Mouse (Mus musculus) CD4-positive, CD25-positive, alpha-beta regulatory T cell (primary cell): ENCODE results near the gene Il31ra. TPM values are rescaled to one million over a fixed set of nuclear protein-coding genes. Genes with fewer than 3 reads are reported as not detected.

Source experiments
- polyA plus RNA-seq: library from polyadenylated mRNA; unstranded; fragments of 100-300 nt; shearing (Covaris generic); gene quantifications from one replicate; pipeline ENCODE4 v1.2.1, GENCODE M21; 2017

Gene Il31ra
- 0.08 TPM for polyA plus RNA-seq

DNA sequence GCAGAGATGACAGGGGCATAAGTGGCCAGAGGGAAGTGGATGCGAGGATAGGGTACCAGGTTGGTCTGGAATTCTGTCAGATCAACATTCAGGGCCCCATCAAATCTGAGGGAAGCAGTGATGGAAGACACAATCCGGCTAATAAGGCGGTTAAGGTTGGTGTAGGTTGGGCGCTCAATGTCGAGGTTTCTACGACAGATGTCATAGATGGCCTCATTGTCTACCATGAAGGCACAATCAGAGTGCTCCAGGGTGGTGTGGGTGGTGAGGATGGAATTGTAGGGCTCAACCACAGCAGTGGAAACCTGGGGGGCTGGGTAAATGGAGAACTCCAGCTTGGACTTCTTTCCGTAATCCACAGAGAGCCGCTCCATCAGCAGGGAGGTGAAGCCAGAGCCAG, at the start of gene Il31ra:
Il31ra (minus strand) TSS at position 101 of the 400 bp plus-strand sequence.

Other genes with a start within 250 kb of the Il31ra start
- gene Il6st, start 130.3 kb downstream of the Il31ra start, polyA plus RNA-seq: 185 TPM
- not detected for gene Ddx4, start 58.1 kb upstream of the Il31ra start, polyA plus RNA-seq
- 39.7 TPM for gene Slc38a9, start 66.4 kb upstream of the Il31ra start, polyA plus RNA-seq
- gene Plpp1, start 206.4 kb upstream of the Il31ra start, polyA plus RNA-seq: 4.4 TPM